Mouse (Mus musculus) right cerebral cortex, adult 2 months (tissue): ENCODE measurements around the gene Ube2d3.
"Not testable (repeated sequence)": the region's sequence is repeated elsewhere in the genome, so short reads cannot be mapped to it uniquely, and the experiment has no call there.

Source experiments
- DNase-seq, 2 experiments: peaks; one replicate each; pipeline ENCODE4 v3.0.0; 2021 to 2022; ENCODE audit warnings: low spot score in 2 of 2

Gene Ube2d3

GRCm38 (mm10) chr3:135491102-135491501 lies 53.2 kb downstream of the Ube2d3 start:
- no peak for DNase-seq

- not testable (repeated sequence) for DNase-seq
Measured at GRCm38 (mm10) chr3:135493320-135493719, 55.4 kb downstream of the Ube2d3 start.

- not testable (repeated sequence) for DNase-seq
Measured at GRCm38 (mm10) chr3:135497956-135498355, 60.0 kb downstream of the Ube2d3 start.

GRCm38 (mm10) chr3:135498891-135499290 lies 60.9 kb downstream of the Ube2d3 start:
- DNase-seq, result no peak

GRCm38 (mm10) chr3:135503160-135503559 lies 65.2 kb downstream of the Ube2d3 start:
- no peak for DNase-seq

- DNase-seq, result peak; percentile 39 to 47
Measured at GRCm38 (mm10) chr3:135505369-135505909, 67.5 kb downstream of the Ube2d3 start.

GRCm38 (mm10) chr3:135505916-135506482 lies 68.0 kb downstream of the Ube2d3 start:
- DNase-seq, result no peak

GRCm38 (mm10) chr3:135507506-135507905 lies 69.6 kb downstream of the Ube2d3 start:
- no peak for DNase-seq

- DNase-seq, result no peak
Measured at GRCm38 (mm10) chr3:135508191-135508590, 70.2 kb downstream of the Ube2d3 start.

- DNase-seq, result no peak
Measured at GRCm38 (mm10) chr3:135510372-135510771, 72.4 kb downstream of the Ube2d3 start.

- DNase-seq, result no peak
Measured at GRCm38 (mm10) chr3:135511683-135512082, 73.7 kb downstream of the Ube2d3 start.

- peak; percentile 14 to 24 for DNase-seq
Measured at GRCm38 (mm10) chr3:135513270-135513669, 75.3 kb downstream of the Ube2d3 start.

- DNase-seq, result no peak
Measured at GRCm38 (mm10) chr3:135513800-135514425, 76.0 kb downstream of the Ube2d3 start.

GRCm38 (mm10) chr3:135515246-135515645 lies 77.3 kb downstream of the Ube2d3 start:
- no peak for DNase-seq

GRCm38 (mm10) chr3:135516891-135517290 lies 78.9 kb downstream of the Ube2d3 start:
- no peak for DNase-seq
